Mouse (Mus musculus): ENCODE data around the gene Fam84b. TPM values are rescaled to one million over a fixed set of nuclear protein-coding genes. Genes with fewer than 3 reads are reported as not detected.

Gene Fam84b
- polyA plus RNA-seq, 1 experiment = 15.7 TPM

DNA sequence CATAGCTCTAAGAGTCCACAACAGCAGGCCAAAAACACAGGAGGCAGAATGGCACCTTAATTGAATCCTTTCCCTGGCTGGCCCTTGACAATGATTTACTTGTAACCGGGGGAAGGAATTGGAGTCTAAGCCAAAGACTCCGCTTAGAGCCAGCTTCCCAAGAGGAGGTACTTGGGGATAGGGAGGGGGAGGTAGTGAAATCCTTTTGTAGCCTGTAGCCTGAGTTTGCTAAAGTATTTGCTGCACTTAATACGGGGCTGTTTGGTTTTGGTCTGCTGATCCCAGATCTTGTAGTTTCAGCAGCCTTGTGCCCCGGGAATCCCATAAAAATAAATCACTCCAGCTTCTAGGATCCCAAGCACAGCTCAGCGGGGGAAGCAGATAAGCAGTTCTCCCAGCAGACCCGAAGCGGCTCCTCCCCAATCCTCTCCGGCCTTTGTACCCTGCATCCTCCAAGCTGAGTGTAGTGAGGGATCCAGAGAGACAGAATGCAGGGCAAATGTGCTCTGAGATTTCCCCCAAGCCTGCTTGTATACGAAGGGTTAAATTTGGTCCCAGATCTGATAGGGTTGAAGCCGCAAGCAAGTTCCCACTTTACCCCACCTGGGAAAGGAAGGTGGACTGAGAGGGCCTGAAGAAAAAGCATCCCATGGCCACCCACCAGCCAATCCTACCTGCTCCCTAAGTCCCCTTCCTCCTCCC lies 31.3 kb downstream of the Fam84b start:
- TF ChIP-seq CTCF (IDR thresholded peaks at IDR 0.05; ENCODE audit: low read depth, low read length) (no peak), POLR2A (IDR thresholded peaks at IDR 0.05; ENCODE audit: borderline replicate concordance, low read depth, low read length) (no peak)
- H3K4me3 ChIP-seq (ENCODE audit: insufficient read depth, low read length) = peak overlapping the region; percentile 89
- H3K27ac ChIP-seq (ENCODE audit: insufficient read depth, low read depth, low read length) = no peak overlapping the region
- H3K4me1 ChIP-seq (ENCODE audit: control insufficient read depth, insufficient read depth, low read length) = peaks cover 4% of the 10 kb centered on the region

- H3K4me1 ChIP-seq (ENCODE audit: control insufficient read depth, insufficient read depth, low read length) = peaks cover 2% of the 10 kb centered on the region; the same call in 1 of the 2 replicates
Measured at GRCm38 (mm10) chr15:60818500-60818899, 35.1 kb downstream of the Fam84b start.

DNA sequence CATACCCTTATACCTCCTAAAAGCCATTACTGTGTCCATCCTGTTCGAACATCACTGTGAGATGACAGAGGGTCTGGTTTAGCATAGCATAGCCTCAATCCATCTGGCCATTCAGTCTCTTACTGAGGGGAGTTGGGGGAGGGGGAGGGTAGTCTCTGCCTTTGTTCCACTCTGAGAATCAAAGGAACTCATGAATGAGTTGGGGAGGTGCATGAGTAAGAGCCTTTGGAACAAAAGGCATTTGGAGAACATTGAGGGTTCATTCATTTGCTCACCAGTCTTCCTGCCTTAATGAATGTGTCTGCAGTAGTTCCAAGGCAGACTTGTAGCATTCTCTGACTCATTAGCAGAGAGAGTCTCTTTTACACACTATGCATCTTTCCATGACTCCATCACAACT lies 37.1 kb downstream of the Fam84b start:
- TF ChIP-seq POLR2A (IDR thresholded peaks at IDR 0.05; ENCODE audit: borderline replicate concordance, low read depth, low read length) (no peak), CTCF (IDR thresholded peaks at IDR 0.05; ENCODE audit: low read depth, low read length) (no peak)
- Histone ChIP-seq H3K4me3 (ENCODE audit: insufficient read depth, low read length) (no peak overlapping the region), H3K4me1 (ENCODE audit: control insufficient read depth, insufficient read depth, low read length) (peaks cover 2% of the 10 kb centered on the region; the same call in 1 of the 2 replicates), H3K27ac (ENCODE audit: insufficient read depth, low read depth, low read length) (no peak overlapping the region)

More at GRCm38 (mm10) chr15:60818500-60818899, 35.1 kb downstream of the Fam84b start:
- H3K27ac ChIP-seq (ENCODE audit: insufficient read depth, low read depth, low read length) = no peak overlapping the region
- TF ChIP-seq CTCF (IDR thresholded peaks at IDR 0.05; ENCODE audit: low read depth, low read length) = no peak
- TF ChIP-seq POLR2A (IDR thresholded peaks at IDR 0.05; ENCODE audit: borderline replicate concordance, low read depth, low read length) = no peak
- no peak overlapping the region for H3K4me3 ChIP-seq (ENCODE audit: insufficient read depth, low read length)

- H3K4me3 ChIP-seq (ENCODE audit: insufficient read depth, low read length) = no peak overlapping the region
- H3K4me1 ChIP-seq (ENCODE audit: control insufficient read depth, insufficient read depth, low read length) = peaks cover 2% of the 10 kb centered on the region; the same call in 1 of the 2 replicates
- no peak overlapping the region for H3K27ac ChIP-seq (ENCODE audit: insufficient read depth, low read depth, low read length)
- TF ChIP-seq CTCF (IDR thresholded peaks at IDR 0.05; ENCODE audit: low read depth, low read length) = no peak
- TF ChIP-seq POLR2A (IDR thresholded peaks at IDR 0.05; ENCODE audit: borderline replicate concordance, low read depth, low read length) = no peak
Measured at GRCm38 (mm10) chr15:60814542-60814941, 39.0 kb downstream of the Fam84b start.

DNA sequence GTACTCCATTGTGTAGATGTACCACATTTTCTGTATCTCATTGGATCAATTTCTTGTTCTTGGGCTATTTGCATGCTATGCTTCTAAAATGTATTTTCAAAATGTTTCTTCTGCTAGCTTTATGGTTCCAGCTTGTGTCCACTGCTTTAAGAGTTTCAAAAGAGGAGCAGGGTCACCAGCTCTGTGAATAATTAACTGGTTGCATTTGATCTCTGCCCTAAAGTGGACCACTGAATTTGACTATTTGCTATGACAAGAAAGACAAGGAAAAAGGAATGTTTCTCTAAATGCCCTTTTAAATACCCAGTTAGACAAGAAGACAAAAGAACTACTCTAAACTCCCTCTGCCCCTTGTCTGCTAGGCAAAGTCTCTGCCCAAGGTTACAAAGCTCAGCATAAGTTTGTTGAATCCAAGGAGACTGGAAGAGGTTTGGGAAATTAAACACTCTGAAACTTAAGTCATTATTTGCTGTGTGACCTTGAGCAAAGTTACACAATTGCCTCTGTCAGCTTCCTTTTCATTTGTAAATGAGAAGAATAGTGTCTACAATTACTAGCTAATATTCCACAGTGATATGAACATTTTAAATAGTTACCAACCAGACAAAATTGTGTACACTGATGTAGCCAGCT lies 60.4 kb downstream of the Fam84b start:
- TF ChIP-seq POLR2A (IDR thresholded peaks at IDR 0.05; ENCODE audit: borderline replicate concordance, low read depth, low read length) = no peak
- no peak for TF ChIP-seq CTCF (IDR thresholded peaks at IDR 0.05; ENCODE audit: low read depth, low read length)
- Histone ChIP-seq H3K27ac (ENCODE audit: insufficient read depth, low read depth, low read length) (no peak overlapping the region), H3K4me1 (ENCODE audit: control insufficient read depth, insufficient read depth, low read length) (peaks cover 2% of the 10 kb centered on the region; the same call in 1 of the 2 replicates), H3K4me3 (ENCODE audit: insufficient read depth, low read length) (no peak overlapping the region)

- no peak for TF ChIP-seq CTCF (IDR thresholded peaks at IDR 0.05; ENCODE audit: low read depth, low read length)
- TF ChIP-seq POLR2A (IDR thresholded peaks at IDR 0.05; ENCODE audit: borderline replicate concordance, low read depth, low read length) = no peak
- Histone ChIP-seq H3K27ac (ENCODE audit: insufficient read depth, low read depth, low read length) (no peak overlapping the region), H3K4me3 (ENCODE audit: insufficient read depth, low read length) (no peak overlapping the region), H3K4me1 (ENCODE audit: control insufficient read depth, insufficient read depth, low read length) (peaks cover 2% of the 10 kb centered on the region; the same call in 1 of the 2 replicates)
Measured at GRCm38 (mm10) chr15:60789084-60789483, 64.5 kb downstream of the Fam84b start.

DNA sequence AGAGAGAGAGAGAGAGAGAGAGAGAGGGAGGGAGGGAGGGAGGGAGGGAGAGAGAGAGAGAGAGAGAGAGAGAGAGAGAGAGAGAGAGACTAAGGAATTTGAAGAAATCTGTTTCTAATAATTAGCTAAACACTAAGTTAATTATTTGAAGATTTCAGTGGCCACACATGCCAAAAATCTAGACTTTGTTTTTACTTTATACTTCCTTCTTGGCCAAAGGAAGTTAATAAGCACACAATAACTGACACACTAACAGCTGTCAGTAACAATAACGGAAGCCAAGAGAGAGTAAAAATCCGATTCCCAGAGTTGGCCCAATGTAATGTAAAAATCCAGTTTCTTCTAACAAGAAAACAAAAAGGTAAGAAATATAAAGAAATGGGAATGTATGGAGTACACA lies 69.8 kb downstream of the Fam84b start:
- Histone ChIP-seq H3K4me3 (ENCODE audit: insufficient read depth, low read length) (no peak overlapping the region), H3K27ac (ENCODE audit: insufficient read depth, low read depth, low read length) (no peak overlapping the region), H3K4me1 (ENCODE audit: control insufficient read depth, insufficient read depth, low read length) (peaks cover 23% of the 10 kb centered on the region)
- TF ChIP-seq POLR2A (IDR thresholded peaks at IDR 0.05; ENCODE audit: borderline replicate concordance, low read depth, low read length) (no peak), CTCF (IDR thresholded peaks at IDR 0.05; ENCODE audit: low read depth, low read length) (no peak)

- TF ChIP-seq POLR2A (IDR thresholded peaks at IDR 0.05; ENCODE audit: borderline replicate concordance, low read depth, low read length) = no peak
- TF ChIP-seq CTCF (IDR thresholded peaks at IDR 0.05; ENCODE audit: low read depth, low read length) = no peak
Measured at GRCm38 (mm10) chr15:60779531-60779973, 74.0 kb downstream of the Fam84b start.

DNA sequence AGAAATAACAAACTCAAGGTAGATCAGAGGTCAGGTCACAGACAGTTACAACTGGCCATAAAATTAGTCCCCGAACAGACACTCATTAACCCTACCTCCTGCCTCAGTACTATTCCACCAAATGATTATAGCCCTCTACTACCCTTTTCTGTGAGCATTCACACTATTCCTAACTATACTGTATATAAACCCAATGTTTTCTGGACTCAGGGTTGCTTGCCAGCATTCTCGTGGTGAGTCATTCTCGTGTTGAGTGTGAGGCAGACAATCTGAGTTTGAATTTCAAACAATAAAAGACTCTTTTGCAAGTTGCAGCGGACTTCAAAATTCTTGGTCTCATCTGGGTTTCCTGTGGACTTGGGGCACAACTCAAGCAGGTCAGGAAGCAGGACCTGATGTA lies 74.5 kb downstream of the Fam84b start:
- Histone ChIP-seq H3K4me3 (ENCODE audit: insufficient read depth, low read length) (no peak overlapping the region), H3K27ac (ENCODE audit: insufficient read depth, low read depth, low read length) (peak overlapping the region; percentile 89), H3K4me1 (ENCODE audit: control insufficient read depth, insufficient read depth, low read length) (peaks cover 27% of the 10 kb centered on the region)
- TF ChIP-seq POLR2A (IDR thresholded peaks at IDR 0.05; ENCODE audit: borderline replicate concordance, low read depth, low read length) = no peak
- TF ChIP-seq CTCF (IDR thresholded peaks at IDR 0.05; ENCODE audit: low read depth, low read length) = no peak

More at GRCm38 (mm10) chr15:60779531-60779973, 74.0 kb downstream of the Fam84b start:
- no peak overlapping the region for H3K4me3 ChIP-seq (ENCODE audit: insufficient read depth, low read length)
- peak overlapping the region; percentile 89 for H3K27ac ChIP-seq (ENCODE audit: insufficient read depth, low read depth, low read length)
- H3K4me1 ChIP-seq (ENCODE audit: control insufficient read depth, insufficient read depth, low read length) = peaks cover 27% of the 10 kb centered on the region

Other genes with a start within 250 kb of the Fam84b start
- not detected in 2 replicates for gene A1bg, start 69.2 kb upstream of the Fam84b start, polyA plus RNA-seq (2012; ENCODE audit: insufficient read depth, insufficient read length, missing spikeins)

Measured in bone marrow macrophage, adult 2 months (primary cell).